ENCODE assay signal across 31 mouse cellular contexts in the genomic region with DNA sequence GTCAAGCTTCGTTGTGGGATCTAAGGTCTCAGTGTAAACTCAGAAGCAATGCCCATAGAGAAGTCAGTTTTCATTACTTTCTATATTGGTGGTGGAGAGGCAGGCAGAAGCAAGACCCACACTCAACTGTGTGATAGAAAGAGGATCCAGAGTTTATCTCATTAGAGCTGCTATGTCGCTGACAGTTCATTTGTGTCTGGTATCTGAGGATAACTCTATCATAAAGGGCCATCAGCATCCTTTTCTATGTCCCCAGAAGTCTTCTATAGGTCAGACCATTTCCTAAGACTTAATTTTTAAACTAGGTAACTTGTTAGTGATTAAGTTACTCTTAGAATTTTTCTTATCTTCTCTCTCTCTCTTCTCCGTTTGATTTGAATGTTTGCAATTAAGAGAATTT.
"Had no signal": no experiment of that assay in that cellular context is flagged by ENCODE, and none has a peak within 500 bp of the region (broad histone marks: within the 10 kb centered on the region; RNA-seq: fewer than 3 reads in every experiment).

No protein-coding gene starts in this region.

- H3K9me3 ChIP-seq: limb, embryonic 10.5 days; limb, embryonic 12.5 days; limb, embryonic 13.5 days; limb, embryonic 15.5 days; liver, embryonic 12.5 days; liver, embryonic 13.5 days; liver, embryonic 15.5 days; lung, embryonic 15.5 days; midbrain, embryonic 12.5 days; midbrain, embryonic 13.5 days; neural tube, embryonic 12.5 days had no signal

- DNase-seq: left cerebral cortex, postnatal 4 days; liver; liver, embryonic 13.5 days; liver, postnatal 0 days; lung, adult 18-20 months; lung, adult 2 months; lung, embryonic 14.5 days; lung, postnatal 10 days; lung, postnatal 14 days; lung, postnatal 36 days; lung, postnatal 4 days; midbrain, embryonic 14.5 days had no signal

- ATAC-seq: liver, embryonic 12.5 days; liver, postnatal 0 days; lung, postnatal 0 days; midbrain, embryonic 13.5 days; midbrain, embryonic 16.5 days had no signal

- H3K36me3 ChIP-seq: limb, embryonic 10.5 days; limb, embryonic 12.5 days; limb, embryonic 13.5 days; limb, embryonic 15.5 days; liver, embryonic 12.5 days; liver, embryonic 13.5 days; liver, embryonic 15.5 days; lung, embryonic 15.5 days; midbrain, embryonic 10.5 days; midbrain, embryonic 12.5 days; midbrain, embryonic 13.5 days; neural tube, embryonic 12.5 days had no signal

- H3K4me1 ChIP-seq: limb, embryonic 13.5 days; limb, embryonic 15.5 days; liver, embryonic 12.5 days; liver, embryonic 13.5 days; liver, embryonic 15.5 days; lung, embryonic 15.5 days; megakaryocyte, embryonic 14.5 days; midbrain, embryonic 10.5 days; midbrain, embryonic 12.5 days; midbrain, embryonic 13.5 days; neural tube, embryonic 12.5 days had no signal

- H3K9ac ChIP-seq: limb, embryonic 12.5 days; limb, embryonic 13.5 days; limb, embryonic 15.5 days; liver, embryonic 12.5 days; liver, embryonic 13.5 days; liver, embryonic 14.5 days; liver, embryonic 15.5 days; liver, postnatal 0 days; lung, embryonic 14.5 days; lung, embryonic 15.5 days; midbrain, embryonic 12.5 days; midbrain, embryonic 13.5 days; neural tube, embryonic 12.5 days had no signal

- H3K27ac ChIP-seq: left cerebral cortex, adult 2 months; limb, embryonic 10.5 days; limb, embryonic 12.5 days; limb, embryonic 13.5 days; limb, embryonic 15.5 days; liver, embryonic 12.5 days; liver, embryonic 13.5 days; liver, embryonic 14.5 days; liver, embryonic 15.5 days; lung, embryonic 15.5 days; macrophage; midbrain, embryonic 10.5 days; midbrain, embryonic 12.5 days; midbrain, embryonic 13.5 days; neural tube, embryonic 12.5 days had no signal

- H3K4me2 ChIP-seq: limb, embryonic 12.5 days; limb, embryonic 13.5 days; limb, embryonic 15.5 days; liver, embryonic 11.5 days; liver, embryonic 12.5 days; liver, embryonic 13.5 days; liver, embryonic 15.5 days; lung, embryonic 14.5 days; lung, embryonic 15.5 days; midbrain, embryonic 12.5 days; midbrain, embryonic 13.5 days; neural tube, embryonic 12.5 days had no signal

- H3K27me3 ChIP-seq: limb, embryonic 12.5 days; limb, embryonic 13.5 days; limb, embryonic 15.5 days; liver, embryonic 12.5 days; liver, embryonic 13.5 days; liver, embryonic 15.5 days; lung, embryonic 15.5 days; megakaryocyte, embryonic 14.5 days; neural tube, embryonic 12.5 days had no signal

- H3K4me3 ChIP-seq: left cerebral cortex, adult 2 months; limb, embryonic 10.5 days; limb, embryonic 12.5 days; limb, embryonic 13.5 days; limb, embryonic 15.5 days; liver, embryonic 12.5 days; liver, embryonic 13.5 days; liver, embryonic 15.5 days; lung, embryonic 15.5 days; megakaryocyte, embryonic 14.5 days; midbrain, embryonic 10.5 days; midbrain, embryonic 12.5 days; midbrain, embryonic 13.5 days; myocyte; neural tube, embryonic 12.5 days had no signal
